Comparison of ENCODE assay signal across 8 mouse cellular contexts in genomic region chr17:33783408-33783807, GRCm38 (mm10). TPM values are rescaled to one million over a fixed set of nuclear protein-coding genes. Genes with fewer than 3 reads are reported as not detected.
DNase-seq lines count a peak whose midpoint lies in the region; ATAC-seq and TF ChIP-seq lines count a peak whose summit lies in the region.

No protein-coding gene starts in this region.

- H3K4me1 ChIP-seq in kidney, embryonic 15.5 days = peaks cover 46% of the 10 kb centered on the region
- peaks cover 33% of the 10 kb centered on the region for H3K4me1 ChIP-seq in small intestine, adult 2 months (ENCODE audit: control insufficient read depth, insufficient read depth, insufficient read length, low read length)

- no peak overlapping the region for H3K9ac ChIP-seq in kidney, embryonic 15.5 days

- intact Hi-C loops in left cerebral cortex, adult 2 months (cut with DNase I) = no loop called here

- no peak overlapping the region for H3K4me3 ChIP-seq in kidney, embryonic 15.5 days (replicated peaks)
- no peak overlapping the region for H3K4me3 ChIP-seq in left cerebral cortex, adult 2 months
- H3K4me3 ChIP-seq in small intestine, adult 2 months (ENCODE audit: low read depth, low read length) = no peak overlapping the region

- no peaks in the 10 kb centered on the region for H3K36me3 ChIP-seq in kidney, embryonic 15.5 days
- H3K36me3 ChIP-seq in small intestine, adult 2 months (ENCODE audit: control insufficient read depth, insufficient read depth, low read length) = no peaks in the 10 kb centered on the region

- no peak for TF ChIP-seq CTCF in left cerebral cortex, adult 2 months (IDR thresholded peaks at IDR 0.05)
- no peak for TF ChIP-seq CTCF in small intestine, adult 2 months (IDR thresholded peaks at IDR 0.05; ENCODE audit: extremely low read depth, insufficient read length, insufficient replicate concordance, low read depth, low read length)

- H3K4me2 ChIP-seq in kidney, embryonic 15.5 days = no peak overlapping the region

- 0 out of 2 replicates have a peak, but pooled peaks cover 3% of the 10 kb centered on the region for H3K27me3 ChIP-seq in kidney, embryonic 15.5 days
- H3K27me3 ChIP-seq in small intestine, adult 2 months (ENCODE audit: control insufficient read depth, insufficient read depth, low read length) = no peaks in the 10 kb centered on the region

- no peak for ATAC-seq in kidney, embryonic 15.5 days (replicated peaks; ENCODE audit: low FRiP score)
- ATAC-seq in granulocyte monocyte progenitor cell, adult 5-6 weeks (replicated peaks; ENCODE audit: poor library complexity, severe bottlenecking) = no peak

- no peak for TF ChIP-seq POLR2A in small intestine, adult 2 months (IDR thresholded peaks at IDR 0.05; ENCODE audit: low read depth, low read length)

- H3K9me3 ChIP-seq in kidney, embryonic 15.5 days (replicated peaks) = no peaks in the 10 kb centered on the region

- no peak overlapping the region for H3K27ac ChIP-seq in kidney, embryonic 15.5 days
- no peak overlapping the region for H3K27ac ChIP-seq in left cerebral cortex, adult 2 months
- H3K27ac ChIP-seq in small intestine, adult 2 months (ENCODE audit: insufficient read depth, low read depth, low read length) = peak overlapping the region; percentile 35

- peak; percentile 89 for DNase-seq in kidney, adult 18-20 months
- peak; percentile 92 for DNase-seq in adrenal gland, postnatal 14 days
- peak; percentile 55 to 86 for DNase-seq in gastrocnemius, postnatal 4 days (ENCODE audit: low spot score in 2 of 2)
- peak; percentile 32 to 35 for DNase-seq in left cerebral cortex, adult 2 months (ENCODE audit: extremely low spot score in 1 of 2, low spot score in 2 of 2)
- DNase-seq in yolk sac, embryonic 10.5 days (ENCODE audit: low spot score) = no peak

RNA-seq across cellular contexts. Expression of gene Angptl4, which starts 1.8 kb away (rescaled TPM):
- 21.5 and 27.9 TPM in 2 replicates for polyA plus RNA-seq in kidney, embryonic 15.5 days (2015; fragmentation: Nextera tagmentation; extraction: Ambion mirVana)
- total RNA-seq in adrenal gland, postnatal 14 days (2021) = 121 and 189 TPM in 2 replicates
- 10 to 100 TPM; 22.5 to 43.8 TPM for total RNA-seq in gastrocnemius, postnatal 4 days (2021)
- 1 to 10 TPM; 3.4 to 4.3 TPM for total RNA-seq in left cerebral cortex, adult 2 months (2021)
- 14.7 and 57.3 TPM in 2 replicates for polyA plus RNA-seq in small intestine, adult 2 months (2012; rRNA removed)
- total RNA-seq in granulocyte monocyte progenitor cell, adult 5-6 weeks (2014; fragmentation: Nextera tagmentation) = 13.2 and 22.6 TPM in 2 replicates
- 10.3 and 11.1 TPM in 2 replicates for total RNA-seq in granulocyte monocyte progenitor cell, adult 5-6 weeks (2017)

RNA-seq across cellular contexts. Expression of gene Rab11b, which starts 23.1 kb away (rescaled TPM):
- polyA plus RNA-seq in kidney, embryonic 15.5 days (2015; fragmentation: Nextera tagmentation; extraction: Ambion mirVana) = 275 and 342 TPM in 2 replicates
- 217 and 242 TPM in 2 replicates for total RNA-seq in adrenal gland, postnatal 14 days (2021)
- 100 to 1,000 TPM; 194 to 218 TPM for total RNA-seq in gastrocnemius, postnatal 4 days (2021)
- 100 to 1,000 TPM; 345 to 358 TPM for total RNA-seq in left cerebral cortex, adult 2 months (2021)
- polyA plus RNA-seq in small intestine, adult 2 months (2012; rRNA removed) = 171 and 431 TPM in 2 replicates
- total RNA-seq in granulocyte monocyte progenitor cell, adult 5-6 weeks (2014; fragmentation: Nextera tagmentation) = 66.7 and 83.4 TPM in 2 replicates
- 37.9 and 46.4 TPM in 2 replicates for total RNA-seq in granulocyte monocyte progenitor cell, adult 5-6 weeks (2017)

RNA-seq across cellular contexts. Expression of gene Kank3, which starts 26.9 kb away (rescaled TPM):
- polyA plus RNA-seq in kidney, embryonic 15.5 days (2015; fragmentation: Nextera tagmentation; extraction: Ambion mirVana) = 46.5 and 53.4 TPM in 2 replicates
- 92.4 and 108 TPM in 2 replicates for total RNA-seq in adrenal gland, postnatal 14 days (2021)
- 10 to 100 TPM; 31.6 to 33.4 TPM for total RNA-seq in gastrocnemius, postnatal 4 days (2021)
- 10 to 100 TPM; 32.3 to 38.7 TPM for total RNA-seq in left cerebral cortex, adult 2 months (2021)
- 20.6 and 21.1 TPM in 2 replicates for polyA plus RNA-seq in small intestine, adult 2 months (2012; rRNA removed)
- 17.5 and 21.0 TPM in 2 replicates for total RNA-seq in granulocyte monocyte progenitor cell, adult 5-6 weeks (2014; fragmentation: Nextera tagmentation)
- 5.3 and 5.5 TPM in 2 replicates for total RNA-seq in granulocyte monocyte progenitor cell, adult 5-6 weeks (2017)

RNA-seq across cellular contexts. Expression of gene Rps28, which starts 41.0 kb away (rescaled TPM):
- polyA plus RNA-seq in kidney, embryonic 15.5 days (2015; fragmentation: Nextera tagmentation; extraction: Ambion mirVana) = 1,038 and 1,163 TPM in 2 replicates
- 1,257 and 1,514 TPM in 2 replicates for total RNA-seq in adrenal gland, postnatal 14 days (2021)
- total RNA-seq in gastrocnemius, postnatal 4 days (2021) = 1,000 to 10,000 TPM; 1,603 to 1,661 TPM
- total RNA-seq in left cerebral cortex, adult 2 months (2021) = 100 to 1,000 TPM; 600 to 661 TPM
- 296 and 444 TPM in 2 replicates for polyA plus RNA-seq in small intestine, adult 2 months (2012; rRNA removed)
- total RNA-seq in granulocyte monocyte progenitor cell, adult 5-6 weeks (2014; fragmentation: Nextera tagmentation) = 3,502 and 3,517 TPM in 2 replicates
- 2,416 and 2,576 TPM in 2 replicates for total RNA-seq in granulocyte monocyte progenitor cell, adult 5-6 weeks (2017)

RNA-seq across cellular contexts. Expression of gene Ndufa7, which starts 41.0 kb away (rescaled TPM):
- 490 and 495 TPM in 2 replicates for polyA plus RNA-seq in kidney, embryonic 15.5 days (2015; fragmentation: Nextera tagmentation; extraction: Ambion mirVana)
- 505 and 552 TPM in 2 replicates for total RNA-seq in adrenal gland, postnatal 14 days (2021)
- 100 to 1,000 TPM; 292 to 312 TPM for total RNA-seq in gastrocnemius, postnatal 4 days (2021)
- total RNA-seq in left cerebral cortex, adult 2 months (2021) = 100 to 1,000 TPM; 190 to 211 TPM
- polyA plus RNA-seq in small intestine, adult 2 months (2012; rRNA removed) = 337 and 417 TPM in 2 replicates
- total RNA-seq in granulocyte monocyte progenitor cell, adult 5-6 weeks (2014; fragmentation: Nextera tagmentation) = 282 and 300 TPM in 2 replicates
- 133 and 200 TPM in 2 replicates for total RNA-seq in granulocyte monocyte progenitor cell, adult 5-6 weeks (2017)
